Mouse (Mus musculus) spleen, adult 2 months (tissue): ENCODE results near the gene Rnf167.

ENCODE experiments used
- CTCF ChIP-seq: fragments of 200-500 bp; IDR thresholded peaks from 2 replicates; pipeline ENCODE4 v1.5.1; 2011; ENCODE audit warnings: mild to moderate bottlenecking, inconsistent platforms; ENCODE audit not compliant: insufficient read depth, insufficient read length, insufficient replicate concordance; ENCODE audit errors: extremely low read depth
- POLR2A ChIP-seq: fragments of 200-500 bp; IDR thresholded peaks from 2 replicates; pipeline ENCODE4 v1.6.1; 2011; ENCODE audit warnings: low read depth, low read length, inconsistent platforms

GRCm38 (mm10) chr11:70688372-70688771, 41.3 kb downstream of the Rnf167 start:
- TF ChIP-seq CTCF: no peak
- no peak for TF ChIP-seq POLR2A
